Mouse (Mus musculus) embryonic facial prominence, embryonic 13.5 days (tissue): ENCODE data around the gene Fhod1. TPM values are rescaled to one million over a fixed set of nuclear protein-coding genes. Genes with fewer than 3 reads are reported as not detected.

Source experiments
- ATAC-seq: fragments of 200-750 bp; cut with Nextera tagmentation; 2 replicates; pipeline ENCODE4 v1.8.0; 2017; ENCODE audit warnings: low read depth; ENCODE audit not compliant: insufficient number of reproducible peaks, insufficient read depth, low FRiP score, low TSS enrichment
- H3K27ac ChIP-seq: fragments of 300-500 bp; sonication (generic); 2 replicates; pipeline ENCODE4 v1.5.1; 2015; ENCODE audit warnings: moderate library complexity, mild to moderate bottlenecking, inconsistent platforms
- H3K27me3 ChIP-seq: fragments of 300-500 bp; sonication (generic); 2 replicates; pipeline ENCODE4 v1.6.1; 2015; ENCODE audit warnings: mild to moderate bottlenecking, inconsistent platforms
- H3K36me3 ChIP-seq: fragments of 300-500 bp; sonication (generic); 2 replicates; pipeline ENCODE4 v1.6.1; 2015; ENCODE audit warnings: mild to moderate bottlenecking, inconsistent platforms
- H3K4me1 ChIP-seq: fragments of 300-500 bp; sonication (generic); 2 replicates; pipeline ENCODE4 v1.6.1; 2015; ENCODE audit warnings: inconsistent platforms
- H3K4me2 ChIP-seq: fragments of 300-500 bp; sonication (generic); 2 replicates; pipeline ENCODE4 v1.6.1; 2015; ENCODE audit warnings: moderate library complexity, mild to moderate bottlenecking, inconsistent platforms
- H3K4me3 ChIP-seq: fragments of 300-500 bp; sonication (generic); 2 replicates; pipeline ENCODE4 v1.5.1; 2015; ENCODE audit warnings: mild to moderate bottlenecking, inconsistent platforms
- H3K9ac ChIP-seq: fragments of 300-500 bp; sonication (generic); 2 replicates; pipeline ENCODE4 v1.6.1; 2015; ENCODE audit warnings: mild to moderate bottlenecking, inconsistent platforms
- H3K9me3 ChIP-seq: fragments of 300-500 bp; sonication (generic); 2 replicates; pipeline ENCODE4 v1.6.1; 2016; ENCODE audit warnings: inconsistent platforms
- WGBS: fragments of 180-500 bp; shearing (Covaris S2); methylation state at CpG from one replicate; pipeline ENCODE4 v1.1.7; 2015; ENCODE audit warnings: mixed read lengths; 5-methylcytosine and 5-hydroxymethylcytosine counted together
- polyA plus RNA-seq: library from polyadenylated mRNA; unstranded; fragments of >200 nt; fragmentation: Nextera tagmentation; extraction: Ambion mirVana; gene quantifications from 2 replicates; pipeline ENCODE4 v1.2.1, GENCODE M21; 2015

Gene Fhod1
- polyA plus RNA-seq, 1 experiment from 2014 or later = 2.3 TPM

DNA sequence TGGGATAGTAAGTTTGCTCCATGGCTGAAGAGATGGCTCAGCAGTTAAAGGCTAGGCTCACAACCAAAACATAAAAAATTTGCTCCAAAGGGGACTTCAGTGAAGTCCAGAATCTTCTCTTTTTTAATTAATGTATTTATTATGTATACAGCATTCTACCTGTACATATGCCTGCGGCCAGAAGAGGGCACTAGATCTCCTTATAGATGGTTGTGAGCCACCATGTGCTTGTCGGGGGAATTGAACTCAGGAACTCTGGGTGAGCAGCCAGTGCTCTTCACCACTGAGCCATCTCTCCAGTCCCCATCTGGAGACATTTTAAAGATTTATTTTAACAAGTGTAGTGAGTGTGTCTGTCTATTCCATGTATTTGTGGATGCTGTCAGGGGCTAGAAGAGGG lies 19.4 kb upstream of the Fhod1 start:
- Histone ChIP-seq H3K9ac (no peak overlapping the region), H3K9me3 (no peaks in the 10 kb centered on the region), H3K4me3 (no peak overlapping the region), H3K4me2 (no peak overlapping the region), H3K27ac (no peak overlapping the region), H3K4me1 (no peaks in the 10 kb centered on the region), H3K36me3 (peaks cover 46% of the 10 kb centered on the region), H3K27me3 (no peaks in the 10 kb centered on the region)
- no peak for ATAC-seq
- WGBS = 66% methylated on average over 2 of the region's 2 CpGs

DNA sequence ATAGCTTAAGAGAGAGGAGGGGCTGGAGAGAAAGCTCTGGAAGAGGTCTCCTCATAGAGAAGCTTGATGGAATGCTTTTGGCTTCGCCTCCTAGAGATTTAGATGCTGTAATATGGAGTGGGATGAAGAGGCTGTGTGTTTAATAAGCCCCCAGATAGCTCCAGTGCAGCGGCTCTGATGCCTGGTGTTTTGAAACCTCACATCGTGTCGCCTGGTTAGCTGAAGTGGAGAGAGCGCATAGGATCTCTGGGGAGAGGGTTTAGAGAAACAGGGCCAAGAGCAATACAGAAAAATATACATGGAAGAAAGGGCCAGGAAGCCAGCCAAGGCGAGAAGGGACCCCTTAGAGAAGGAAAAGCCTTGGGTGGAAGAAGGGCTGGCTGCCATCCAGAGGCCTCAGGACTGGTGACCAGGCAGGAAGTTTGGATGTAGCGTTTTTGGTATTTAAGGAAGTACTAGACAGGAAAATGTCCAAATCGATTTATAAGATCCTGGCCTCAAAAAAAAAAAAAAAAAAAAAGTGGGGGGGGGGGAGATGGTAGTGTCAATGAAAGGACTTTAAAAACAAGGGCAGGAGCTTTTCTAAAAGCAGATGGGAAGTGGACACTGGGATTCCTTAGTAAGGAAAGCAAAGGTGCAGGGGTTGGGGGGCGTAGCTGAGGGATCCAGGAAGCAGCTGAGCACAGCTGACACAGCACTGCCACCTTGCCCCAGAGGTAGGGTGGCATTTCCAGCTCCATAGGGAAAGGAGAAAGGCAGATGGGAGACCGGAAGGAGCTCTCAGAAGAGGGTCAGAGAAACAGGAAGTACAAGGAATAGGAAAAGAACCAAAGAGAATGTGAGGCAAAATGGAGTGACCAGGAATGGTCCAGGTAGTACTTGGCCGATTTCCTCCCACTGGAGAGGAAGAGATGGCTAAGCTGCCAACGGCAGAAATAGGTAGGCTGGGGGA lies 14.3 kb upstream of the Fhod1 start:
- H3K9ac ChIP-seq = no peak overlapping the region
- no peak for ATAC-seq
- 82% methylated on average over 12 of the region's 12 CpGs for WGBS
- H3K4me3 ChIP-seq = no peak overlapping the region
- H3K4me1 ChIP-seq = peaks cover 5% of the 10 kb centered on the region; the same call in 1 of the 2 replicates
- no peaks in the 10 kb centered on the region for H3K9me3 ChIP-seq
- H3K4me2 ChIP-seq = no peak overlapping the region
- H3K27ac ChIP-seq = no peak overlapping the region
- no peaks in the 10 kb centered on the region for H3K27me3 ChIP-seq
- peaks cover 52% of the 10 kb centered on the region for H3K36me3 ChIP-seq

DNA sequence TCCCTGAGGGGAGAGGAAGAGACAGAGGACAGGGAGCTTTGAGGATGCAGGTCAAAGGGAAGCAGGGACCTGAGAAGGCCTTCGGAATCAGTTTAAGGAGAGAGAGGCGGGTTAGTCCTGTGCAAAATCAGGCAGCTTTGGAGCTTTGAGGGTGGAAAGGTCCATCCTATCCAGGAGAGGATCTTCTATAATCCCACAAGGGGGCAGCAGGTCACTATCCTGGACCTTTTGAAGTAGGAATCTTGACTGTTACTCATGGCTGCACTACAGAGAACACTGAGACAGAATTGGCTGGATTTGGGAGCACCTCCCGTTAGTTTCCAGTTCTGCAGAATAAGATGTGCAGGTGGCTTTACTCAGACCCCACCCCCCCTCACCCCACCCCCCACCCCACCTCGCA lies 11.9 kb upstream of the Fhod1 start:
- H3K27me3 ChIP-seq = no peaks in the 10 kb centered on the region
- 0 out of 2 replicates have a peak, but pooled peaks have one; percentile 12 for ATAC-seq
- peaks cover 5% of the 10 kb centered on the region; the same call in 1 of the 2 replicates for H3K4me1 ChIP-seq
- no peaks in the 10 kb centered on the region for H3K9me3 ChIP-seq
- no peak overlapping the region for H3K4me2 ChIP-seq
- no peak overlapping the region for H3K27ac ChIP-seq
- 46% methylated on average over 4 of the region's 4 CpGs for WGBS
- no peak overlapping the region for H3K4me3 ChIP-seq
- H3K36me3 ChIP-seq = peaks cover 57% of the 10 kb centered on the region
- H3K9ac ChIP-seq = no peak overlapping the region

DNA sequence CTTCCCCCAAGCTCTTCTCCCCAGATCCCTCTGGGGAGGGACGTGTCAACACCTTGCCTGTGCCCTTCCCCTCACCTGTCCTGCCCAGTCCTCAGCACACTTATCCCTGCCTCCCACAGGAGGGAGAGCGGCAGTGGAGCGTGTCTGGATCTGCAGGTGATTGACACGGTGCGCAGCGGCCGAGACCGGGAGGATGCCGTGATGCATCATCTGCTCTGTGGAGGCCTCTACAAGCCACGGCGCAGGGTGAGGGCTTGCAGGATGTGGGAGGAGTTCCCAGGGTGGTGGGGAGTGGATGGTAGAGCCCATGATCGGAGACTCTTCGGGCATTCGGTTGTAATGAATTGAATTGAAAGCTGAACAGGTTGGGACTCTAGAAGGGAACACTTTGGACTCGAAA lies 11.5 kb upstream of the Fhod1 start:
- Histone ChIP-seq H3K9ac (no peak overlapping the region), H3K4me2 (0 out of 2 replicates have a peak overlapping the region, but pooled peaks have one; percentile 9), H3K36me3 (peaks cover 53% of the 10 kb centered on the region), H3K9me3 (no peaks in the 10 kb centered on the region), H3K27me3 (no peaks in the 10 kb centered on the region), H3K27ac (no peak overlapping the region), H3K4me1 (peaks cover 5% of the 10 kb centered on the region; the same call in 1 of the 2 replicates), H3K4me3 (no peak overlapping the region)
- 64% methylated on average over 15 of the region's 15 CpGs for WGBS
- ATAC-seq = no peak

DNA sequence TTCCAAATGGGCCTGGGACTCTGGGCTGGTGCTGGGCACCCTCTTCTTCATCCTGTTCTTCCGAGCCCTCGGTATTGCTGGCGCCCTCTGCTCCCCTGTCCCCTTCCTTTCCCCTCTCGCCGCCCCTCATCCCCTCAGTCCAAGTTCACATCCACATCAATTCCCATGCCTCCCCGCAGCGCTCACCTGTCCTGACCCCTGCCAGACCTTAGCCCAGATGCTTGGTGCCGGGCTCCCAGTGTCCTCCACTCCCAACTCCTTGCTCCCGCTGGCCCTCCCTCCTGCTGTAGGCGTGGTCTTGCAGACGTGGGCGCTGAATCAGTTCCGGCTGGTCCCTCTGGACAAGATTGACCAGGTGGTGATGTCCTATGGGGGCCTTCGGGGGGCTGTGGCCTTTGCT lies 8.9 kb upstream of the Fhod1 start:
- Histone ChIP-seq H3K36me3 (peaks cover 40% of the 10 kb centered on the region), H3K4me3 (no peak overlapping the region), H3K27ac (no peak overlapping the region), H3K4me1 (peaks cover 2% of the 10 kb centered on the region; the same call in 1 of the 2 replicates), H3K9me3 (no peaks in the 10 kb centered on the region), H3K4me2 (no peak overlapping the region), H3K9ac (no peak overlapping the region), H3K27me3 (no peaks in the 10 kb centered on the region)
- ATAC-seq = no peak
- 85% methylated on average over 14 of the region's 14 CpGs for WGBS

DNA sequence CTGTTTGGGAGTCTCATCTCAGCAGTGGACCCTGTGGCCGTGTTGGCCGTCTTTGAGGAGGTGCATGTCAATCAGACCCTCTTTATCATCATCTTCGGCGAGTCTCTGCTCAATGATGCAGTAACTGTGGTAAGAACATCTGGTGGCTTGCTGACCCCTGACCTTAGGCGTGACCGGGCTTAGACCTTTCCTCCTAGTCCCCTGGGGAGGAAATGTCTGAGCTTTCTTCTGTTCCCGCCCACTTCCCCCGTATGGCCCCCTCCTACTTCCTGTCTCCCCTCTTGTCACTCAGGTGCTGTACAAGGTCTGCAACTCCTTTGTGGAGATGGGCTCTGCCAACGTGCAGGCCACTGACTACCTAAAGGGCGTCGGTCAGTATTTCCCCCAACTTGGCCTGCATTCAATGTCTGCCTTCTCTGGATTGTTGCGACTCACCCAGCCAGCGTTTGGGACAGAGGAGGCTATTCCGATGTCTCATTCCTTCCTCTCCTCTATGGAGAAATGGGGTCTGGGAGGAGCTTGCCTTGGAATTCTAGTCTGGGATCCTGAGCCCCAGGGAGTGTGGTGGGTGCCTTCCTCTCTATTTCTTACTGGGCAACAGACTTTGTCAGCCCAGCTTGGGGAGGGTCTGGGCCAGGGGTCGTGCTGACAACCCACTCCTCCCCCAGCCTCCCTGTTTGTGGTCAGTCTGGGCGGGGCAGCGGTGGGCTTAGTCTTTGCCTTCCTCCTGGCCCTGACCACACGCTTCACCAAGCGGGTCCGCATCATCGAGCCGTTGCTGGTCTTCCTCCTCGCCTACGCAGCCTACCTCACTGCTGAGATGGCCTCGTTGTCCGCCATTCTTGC lies 7.6 kb upstream of the Fhod1 start:
- H3K9me3 ChIP-seq = no peaks in the 10 kb centered on the region
- H3K27me3 ChIP-seq = 0 out of 2 replicates have a peak, but pooled peaks cover 3% of the 10 kb centered on the region
- no peak overlapping the region for H3K4me3 ChIP-seq
- H3K36me3 ChIP-seq = peaks cover 36% of the 10 kb centered on the region
- no peak overlapping the region for H3K27ac ChIP-seq
- H3K9ac ChIP-seq = no peak overlapping the region
- no peak overlapping the region for H3K4me2 ChIP-seq
- peaks cover 5% of the 10 kb centered on the region for H3K4me1 ChIP-seq
- ATAC-seq = no peak
- WGBS = 53% methylated on average over 26 of the region's 26 CpGs

DNA sequence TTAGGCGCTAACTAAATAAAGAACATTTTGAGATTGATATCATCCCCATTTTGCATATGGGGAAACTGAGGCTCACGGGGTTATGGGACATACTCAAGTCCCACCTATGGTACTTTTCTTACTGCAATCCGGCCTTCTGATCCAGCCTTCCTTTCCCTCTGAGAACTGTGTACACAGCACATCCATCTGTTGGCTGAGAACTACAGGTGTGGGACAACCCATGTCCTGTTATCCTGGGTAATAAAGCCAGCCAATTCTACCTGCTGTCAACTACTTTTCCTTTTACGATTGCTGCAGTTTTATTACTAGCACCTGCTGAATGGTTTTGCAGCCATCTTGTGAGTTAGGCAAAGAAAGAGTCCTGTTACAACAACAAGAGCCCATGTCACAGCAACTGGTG lies 6.8 kb upstream of the Fhod1 start:
- H3K9ac ChIP-seq = no peak overlapping the region
- H3K4me1 ChIP-seq = peaks cover 13% of the 10 kb centered on the region
- no peaks in the 10 kb centered on the region for H3K9me3 ChIP-seq
- H3K36me3 ChIP-seq = peaks cover 36% of the 10 kb centered on the region
- no peak overlapping the region for H3K4me2 ChIP-seq
- no peak overlapping the region for H3K4me3 ChIP-seq
- H3K27ac ChIP-seq = no peak overlapping the region
- 89% methylated on average over 4 of the region's 4 CpGs for WGBS
- no peak for ATAC-seq
- 0 out of 2 replicates have a peak, but pooled peaks cover 10% of the 10 kb centered on the region for H3K27me3 ChIP-seq

DNA sequence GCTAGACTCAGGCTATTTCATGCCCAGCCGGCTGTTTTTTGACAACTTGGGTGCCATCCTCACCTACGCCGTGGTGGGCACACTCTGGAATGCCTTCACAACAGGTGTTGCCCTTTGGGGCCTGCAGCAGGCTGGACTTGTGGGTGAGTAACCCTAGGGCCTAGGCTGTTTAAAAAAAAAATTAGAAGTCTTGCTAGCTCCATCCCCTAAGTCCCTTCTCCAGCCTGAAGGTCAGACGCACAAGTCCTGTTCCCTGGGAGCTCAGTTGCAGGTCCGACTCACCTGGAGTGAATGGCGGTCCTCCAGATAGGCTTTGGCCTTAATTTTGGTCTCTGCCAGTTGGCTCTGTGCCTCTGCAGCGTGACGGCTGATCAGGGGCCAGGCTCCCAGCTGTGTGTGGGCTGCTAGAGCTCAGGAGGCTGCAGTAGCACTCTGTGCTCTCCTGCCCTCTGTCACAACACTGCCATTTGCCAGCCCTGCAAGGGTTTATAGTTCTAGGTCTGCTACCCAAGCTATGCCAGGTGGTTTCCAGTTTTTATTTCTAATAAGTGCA lies 5.9 kb upstream of the Fhod1 start:
- WGBS = 76% methylated on average over 8 of the region's 8 CpGs
- H3K27ac ChIP-seq = no peak overlapping the region

DNA sequence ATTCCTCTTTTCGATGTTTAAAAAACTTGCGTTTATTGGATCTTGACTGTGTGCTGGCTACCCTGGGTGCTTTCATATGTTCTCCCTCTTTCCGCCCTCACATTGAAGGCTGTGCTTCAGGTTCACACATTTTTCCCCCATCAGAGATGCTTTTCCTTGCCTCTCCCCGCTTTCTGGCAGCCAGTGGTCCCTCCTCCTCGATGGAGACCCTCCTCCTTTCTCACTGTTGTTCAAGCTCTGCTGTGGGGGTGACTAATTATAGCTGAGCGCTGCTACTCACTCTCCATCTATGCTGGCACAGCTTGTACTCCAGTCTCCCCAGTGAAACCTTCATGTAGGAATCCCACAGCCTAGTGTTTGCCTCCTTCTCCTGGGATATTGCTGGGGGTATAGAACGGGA lies 2.4 kb upstream of the Fhod1 start:
- no peak for ATAC-seq
- Histone ChIP-seq H3K9ac (peak overlapping the region; percentile 82; the same call in 1 of the 2 replicates), H3K4me2 (peak overlapping the region; percentile 95), H3K9me3 (no peaks in the 10 kb centered on the region), H3K4me3 (peak overlapping the region; percentile 73), H3K27me3 (peaks cover 13% of the 10 kb centered on the region; the same call in 1 of the 2 replicates), H3K36me3 (peaks cover under 1% of the 10 kb centered on the region; the same call in 1 of the 2 replicates), H3K27ac (no peak overlapping the region), H3K4me1 (peaks cover 36% of the 10 kb centered on the region)
- WGBS = 32% methylated on average over 7 of the region's 7 CpGs

More for the DNA sequence above, 5.9 kb upstream of the Fhod1 start:
- no peaks in the 10 kb centered on the region for H3K9me3 ChIP-seq
- ATAC-seq = no peak
- H3K4me1 ChIP-seq = peaks cover 14% of the 10 kb centered on the region
- H3K9ac ChIP-seq = 0 out of 2 replicates have a peak overlapping the region, but pooled peaks have one; percentile 8
- H3K4me3 ChIP-seq = no peak overlapping the region
- no peak overlapping the region for H3K4me2 ChIP-seq
- H3K27me3 ChIP-seq = peaks cover 13% of the 10 kb centered on the region; the same call in 1 of the 2 replicates
- H3K36me3 ChIP-seq = peaks cover 33% of the 10 kb centered on the region

DNA sequence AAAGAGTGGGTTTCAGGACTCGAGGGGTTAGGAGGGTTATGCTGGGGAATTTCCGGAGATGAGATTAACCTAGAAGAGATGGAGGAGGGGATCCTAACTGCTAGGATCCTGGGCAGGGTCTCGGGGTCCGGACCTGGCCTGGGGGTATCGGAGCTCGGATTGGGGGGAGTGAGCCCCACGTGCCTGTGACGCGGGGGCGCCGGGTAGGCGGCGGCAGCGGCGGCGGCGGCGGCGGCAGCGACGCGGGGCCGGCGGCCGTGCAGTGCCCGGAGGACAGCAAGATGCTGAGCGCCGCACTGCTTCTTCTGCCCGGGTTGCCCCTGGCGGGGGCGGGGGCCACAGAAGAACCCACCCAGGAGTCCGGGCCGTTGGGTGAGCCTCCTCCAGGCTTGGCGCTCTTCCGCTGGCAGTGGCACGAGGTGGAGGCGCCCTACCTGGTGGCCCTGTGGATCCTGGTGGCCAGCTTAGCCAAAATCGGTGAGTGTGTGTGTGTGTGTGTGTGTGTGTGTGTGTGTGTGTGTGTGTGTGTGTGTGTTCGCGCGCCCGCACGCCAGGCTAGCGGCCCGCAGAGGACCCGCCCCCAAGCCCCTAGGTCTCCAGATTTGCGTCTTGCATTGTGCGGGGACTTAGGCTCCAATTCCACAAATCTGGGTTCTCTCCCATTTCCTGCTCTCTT lies 1.5 kb upstream of the Fhod1 start:
- no peaks in the 10 kb centered on the region for H3K36me3 ChIP-seq
- no peak for ATAC-seq
- peak overlapping the region; percentile 86 for H3K27ac ChIP-seq
- peak overlapping the region; percentile 73 for H3K4me3 ChIP-seq
- peak overlapping the region; percentile 95 for H3K4me2 ChIP-seq
- H3K9me3 ChIP-seq = no peaks in the 10 kb centered on the region
- peak overlapping the region; percentile 82 for H3K9ac ChIP-seq
- H3K27me3 ChIP-seq = peaks cover 13% of the 10 kb centered on the region; the same call in 1 of the 2 replicates
- peaks cover 45% of the 10 kb centered on the region for H3K4me1 ChIP-seq
- WGBS = under 1% methylated on average over 38 of the region's 48 CpGs
